Mouse (Mus musculus) yolk sac, embryonic 10.5 days (tissue): ENCODE data around the gene Edrf1.

Experiments
- DNase-seq: peaks from one replicate; pipeline ENCODE4 v3.0.0-alpha.2; 2017; ENCODE audit warnings: low spot score

Edrf1 gene

DNA sequence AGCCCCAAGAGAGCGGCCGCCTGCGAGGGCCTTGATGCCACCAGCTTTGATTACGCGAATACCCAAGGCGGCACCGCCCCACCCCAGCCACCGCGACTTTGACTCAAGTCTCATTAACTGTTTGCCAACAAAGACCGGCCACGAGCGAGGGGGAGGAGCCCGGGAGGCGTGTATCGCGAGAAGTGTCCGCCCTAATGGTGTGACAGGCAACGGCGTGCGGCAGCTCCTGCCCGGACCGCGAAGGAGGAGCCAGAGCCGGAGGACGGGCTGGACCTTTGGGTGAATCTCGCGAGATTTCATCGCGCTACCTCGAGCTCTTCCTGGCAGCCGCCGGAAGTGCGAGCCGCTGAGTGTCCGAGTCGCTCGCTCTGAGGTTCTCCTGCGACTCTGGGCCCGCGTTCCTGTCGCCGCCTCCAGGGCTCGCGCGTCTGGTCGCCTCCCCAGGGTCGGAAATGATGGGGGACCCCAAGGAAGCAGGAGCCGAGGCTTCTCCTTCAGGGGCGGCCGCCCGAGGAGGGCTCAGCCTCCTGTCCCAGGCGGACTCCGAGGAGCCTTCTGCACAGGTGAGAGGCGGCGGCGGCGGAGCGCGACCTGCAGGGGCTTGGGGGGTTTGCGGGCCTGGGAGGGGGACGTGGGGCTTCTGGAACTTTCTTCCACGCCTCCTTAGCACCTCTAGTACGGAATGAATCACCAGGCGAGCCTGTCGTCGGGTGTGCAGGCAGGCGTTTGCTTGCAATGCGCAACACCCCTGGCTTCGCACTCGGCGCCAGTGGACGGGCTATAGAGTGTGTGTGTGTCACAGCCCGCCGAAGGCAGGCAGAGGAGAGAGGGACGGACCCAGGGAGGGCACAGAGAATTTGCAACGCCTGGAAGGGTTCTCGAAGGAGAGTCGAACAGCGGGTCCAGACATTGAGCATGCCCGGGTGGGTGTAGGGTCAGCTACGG, at the start of gene Edrf1:
Edrf1 (plus strand) TSS at position 183 of the 945 bp plus-strand sequence.
- peak; percentile 98 for DNase-seq

DNA sequence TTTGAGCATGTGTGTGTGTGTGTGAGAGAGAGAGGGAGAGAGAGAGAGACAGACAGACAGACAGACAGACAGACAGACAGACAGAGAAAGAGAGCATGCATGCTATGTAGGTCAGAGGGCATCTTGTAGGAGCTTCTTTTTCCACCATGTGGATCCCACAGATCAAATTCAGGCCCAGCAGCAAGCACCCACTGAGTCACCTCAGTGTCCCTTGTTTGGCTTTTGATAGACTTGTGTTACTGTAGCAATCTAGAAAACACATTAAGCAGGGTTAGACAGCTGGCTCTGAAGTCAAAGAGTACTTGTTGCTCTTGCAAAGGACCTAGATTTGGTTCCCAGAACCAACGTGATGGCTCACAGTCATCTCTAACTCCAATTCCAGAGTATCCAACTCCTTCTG, 45.6 kb upstream of the Edrf1 start:
- DNase-seq = no peak

DNA sequence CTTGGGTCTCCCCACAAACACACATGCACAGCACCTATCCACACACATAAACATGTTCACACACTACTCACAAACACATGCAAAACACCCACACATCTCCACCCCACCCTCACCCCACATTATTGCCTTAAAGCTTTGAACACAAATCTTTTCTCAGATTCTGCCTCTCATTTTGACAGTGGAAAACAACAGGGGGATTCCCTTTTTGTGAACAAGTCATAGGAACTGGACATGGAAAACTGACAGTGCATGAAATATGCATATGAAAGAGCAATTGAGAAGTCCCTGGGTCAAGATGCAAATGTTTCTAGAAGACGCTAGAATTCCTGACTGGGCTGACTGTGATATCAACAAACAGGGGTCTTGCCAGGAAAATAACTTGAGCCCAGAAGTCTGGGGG, 36.8 kb upstream of the Edrf1 start:
- no peak for DNase-seq

DNA sequence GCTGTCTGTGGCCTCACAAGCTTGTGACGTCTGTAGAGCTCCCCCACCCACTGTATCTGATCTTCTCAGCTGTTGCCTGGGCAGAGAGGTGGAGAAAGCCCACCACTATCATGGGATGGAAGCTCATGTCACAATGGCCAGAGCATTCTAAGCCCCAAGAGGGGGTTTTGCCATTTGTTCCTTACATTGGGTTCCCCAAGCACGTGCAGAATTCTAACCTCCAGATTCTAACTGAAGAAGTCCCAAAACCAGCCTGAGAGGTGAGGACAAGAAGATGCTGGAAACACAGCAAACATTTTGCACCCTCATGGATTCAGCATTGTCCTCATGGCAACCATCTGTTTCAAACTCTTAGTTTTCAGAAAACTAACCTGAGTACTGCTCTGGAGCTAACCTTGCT, 35.3 kb upstream of the Edrf1 start, which contains the start of gene Tex36:
Tex36 (minus strand) TSS at position 101 of the 400 bp plus-strand sequence.
- no peak for DNase-seq

DNA sequence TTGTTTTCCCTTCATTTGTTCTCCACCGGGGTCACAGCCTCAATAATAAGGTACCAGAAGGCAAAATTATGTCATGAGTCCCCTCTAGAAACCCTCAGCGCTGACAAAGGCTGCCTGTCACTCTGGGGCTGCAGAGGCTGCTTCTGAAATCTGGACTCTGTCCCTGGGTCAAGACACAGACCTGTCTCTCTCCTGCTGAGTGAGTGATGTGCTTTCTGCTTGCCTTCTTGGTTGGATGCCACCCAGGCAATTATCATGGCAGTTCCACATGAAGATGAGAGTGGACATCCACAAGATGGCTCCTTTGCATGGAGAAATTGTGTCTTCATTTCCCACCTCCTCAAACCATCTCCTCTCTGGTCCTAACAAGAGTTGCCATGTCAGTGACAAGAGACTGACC, 34.2 kb upstream of the Edrf1 start:
- no peak for DNase-seq

DNA sequence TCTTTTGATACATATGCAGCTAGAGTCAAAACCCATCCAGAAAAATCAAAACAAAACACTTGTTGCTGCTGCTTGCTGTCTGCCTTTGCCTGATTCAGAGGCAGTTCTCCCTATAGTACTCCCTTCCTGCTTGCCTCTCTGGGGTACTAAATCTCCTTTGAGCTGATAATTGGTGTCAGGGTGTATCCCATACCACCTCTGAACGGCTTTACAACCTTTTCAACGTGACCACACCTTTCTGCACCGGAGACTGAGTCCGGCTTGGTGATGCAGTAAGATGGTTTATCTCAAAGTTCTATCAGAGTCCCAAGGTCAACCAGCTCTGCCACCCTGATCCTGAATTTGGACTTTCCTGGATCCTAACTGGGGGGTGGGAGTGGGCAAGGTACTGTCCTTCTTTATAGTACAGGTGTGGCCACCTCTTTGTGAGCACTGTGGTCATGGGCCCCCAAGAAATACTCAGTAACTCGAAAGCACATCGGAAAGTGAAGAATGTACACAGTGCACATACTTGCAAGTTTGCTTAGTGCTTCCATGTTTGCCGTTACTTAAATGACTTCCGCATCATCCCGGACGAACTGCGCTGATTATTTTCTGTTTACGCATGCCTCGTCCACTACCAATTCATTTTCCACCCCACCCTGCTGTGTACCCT, 32.8 kb upstream of the Edrf1 start:
- DNase-seq = no peak

DNA sequence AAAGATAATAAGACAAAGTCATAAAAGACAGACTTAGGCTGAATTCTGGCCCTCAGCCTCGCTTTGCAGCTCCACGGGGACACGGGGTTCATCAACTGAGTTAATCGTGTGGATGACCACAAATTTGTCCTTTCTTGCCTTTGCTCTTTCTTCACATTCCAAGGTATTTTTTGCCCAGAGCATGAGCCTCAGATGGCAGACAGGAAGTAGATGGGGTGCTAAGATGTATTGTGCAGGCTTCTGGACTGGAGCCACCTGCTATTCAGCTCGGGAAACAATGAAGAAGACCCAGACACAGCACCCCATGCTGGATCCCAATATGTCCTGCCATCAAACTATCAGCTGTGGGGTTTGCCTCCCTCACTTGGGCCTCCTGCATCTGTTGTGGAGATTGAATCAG, 30.0 kb upstream of the Edrf1 start:
- no peak for DNase-seq

DNA sequence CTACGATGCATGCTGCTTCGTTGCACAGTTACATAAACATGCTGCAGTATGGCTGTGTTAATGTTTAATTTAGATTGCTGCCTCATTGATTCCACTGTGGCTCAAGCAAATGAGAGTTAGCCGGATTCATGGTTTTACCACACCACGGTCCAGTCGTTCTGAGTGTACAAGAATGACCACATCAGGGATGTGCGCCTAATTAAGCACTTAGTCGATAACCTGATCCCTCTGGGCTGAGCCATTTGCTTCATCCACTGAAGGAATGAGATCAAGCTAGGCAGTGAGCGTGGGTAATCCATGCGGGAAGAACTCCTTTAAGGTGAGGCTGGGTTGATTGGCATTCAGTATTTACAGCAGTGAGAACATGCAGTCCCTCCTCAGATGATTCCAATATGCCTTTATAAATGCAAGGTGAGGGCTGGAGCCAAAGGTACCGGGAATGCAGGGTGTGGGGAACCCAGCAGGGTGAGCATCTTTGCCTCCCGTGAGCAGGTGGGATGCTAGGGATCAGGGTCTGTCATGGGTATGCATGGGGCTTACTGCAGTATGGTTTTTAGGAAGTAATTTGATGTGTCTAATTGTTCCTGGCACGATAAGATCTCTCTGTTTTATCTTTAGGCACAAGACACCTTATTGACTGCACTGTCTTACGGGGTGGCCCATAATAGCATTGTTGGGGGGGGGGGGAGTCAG, 29.3 kb upstream of the Edrf1 start:
- no peak for DNase-seq

DNA sequence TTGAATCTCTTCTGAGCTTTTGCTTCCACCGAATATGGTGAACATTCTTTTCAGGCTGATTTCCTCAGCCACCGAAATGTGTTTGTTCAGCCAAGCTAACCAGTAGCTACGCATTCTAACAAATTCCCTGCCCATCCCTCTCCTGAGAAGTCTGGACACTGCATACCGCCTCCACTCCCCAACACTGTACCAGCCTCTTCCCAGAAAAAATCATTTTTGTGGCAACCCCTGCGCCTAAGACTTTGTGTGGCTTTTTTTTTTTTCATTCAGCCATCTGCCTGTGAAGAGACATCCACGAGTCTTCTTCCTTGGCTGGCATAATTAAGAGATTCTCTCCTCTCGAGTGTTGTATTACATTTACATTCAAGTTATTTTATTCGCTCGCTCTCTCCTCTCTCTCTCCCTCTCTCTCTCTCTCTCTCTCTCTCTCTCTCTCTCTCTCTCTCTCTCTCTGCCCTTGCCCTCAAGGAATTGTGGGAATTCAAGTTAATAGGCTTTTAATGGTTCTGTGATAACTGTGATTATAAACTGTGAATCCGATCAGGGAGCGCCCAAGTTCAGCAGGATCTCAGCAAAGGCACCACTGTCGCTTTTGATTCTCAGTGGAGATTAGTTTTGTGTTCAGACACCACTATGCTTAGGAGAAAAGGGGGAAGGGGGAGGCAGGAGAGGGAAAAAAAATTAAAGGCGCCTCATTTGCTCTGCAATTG, 28.6 kb upstream of the Edrf1 start:
- no peak for DNase-seq

DNA sequence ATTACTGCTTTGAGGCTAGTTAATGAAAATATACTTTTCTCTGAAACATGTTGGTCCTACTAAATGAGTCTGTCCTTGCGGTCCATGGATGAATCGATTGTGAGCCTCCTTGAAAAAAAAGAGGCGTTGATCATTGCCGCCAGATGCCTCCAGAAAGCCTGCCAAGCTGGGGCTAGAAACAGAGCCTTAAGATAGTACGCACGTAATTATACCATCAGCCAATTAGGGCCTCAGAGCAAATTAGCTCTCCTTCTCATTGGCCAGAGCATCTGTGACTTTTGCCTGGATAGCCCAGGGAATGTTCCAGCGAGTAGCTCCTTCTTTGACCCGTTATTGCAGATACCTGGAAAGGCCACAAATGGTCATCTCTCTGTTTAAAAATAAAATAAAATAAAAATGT, 27.8 kb upstream of the Edrf1 start:
- DNase-seq = no peak

DNA sequence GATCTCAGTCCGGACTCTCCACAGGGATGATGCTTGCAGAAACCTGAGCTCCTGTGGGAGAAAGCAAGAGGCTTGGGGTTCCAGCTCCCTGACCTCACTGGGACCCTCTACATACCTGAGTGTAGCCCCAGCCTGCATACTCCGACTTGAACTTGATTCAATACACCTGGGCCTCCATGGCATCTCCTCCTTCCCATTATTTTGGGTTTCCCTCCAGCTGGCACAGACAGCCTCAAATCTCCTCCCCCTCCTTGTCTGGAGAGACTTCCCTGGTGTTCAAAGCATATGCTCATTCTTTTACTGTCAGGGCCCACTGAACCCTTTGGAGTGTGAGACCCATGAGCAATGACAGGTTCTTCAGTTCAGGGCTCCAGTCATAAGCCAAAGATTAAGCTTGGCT, 24.4 kb upstream of the Edrf1 start:
- no peak for DNase-seq

DNA sequence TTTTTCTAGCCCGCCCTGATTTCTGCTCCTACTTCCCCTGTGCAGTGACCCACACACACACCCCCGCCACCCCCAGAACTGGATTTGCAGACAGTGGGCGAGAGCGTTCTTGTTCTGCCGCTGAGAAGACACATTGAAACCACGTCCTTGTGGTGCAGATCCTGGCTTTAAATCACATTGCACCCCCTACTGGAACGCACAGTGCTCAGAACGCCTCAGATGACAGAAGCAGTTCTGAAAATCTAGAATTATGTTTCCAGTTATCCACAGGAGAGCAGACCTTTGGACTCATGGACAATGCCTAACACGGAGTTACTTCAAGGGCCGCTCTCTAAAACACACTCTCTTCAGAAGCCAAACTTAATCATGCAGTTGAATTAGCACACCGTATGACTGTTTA, 16.6 kb upstream of the Edrf1 start:
- DNase-seq = no peak

DNA sequence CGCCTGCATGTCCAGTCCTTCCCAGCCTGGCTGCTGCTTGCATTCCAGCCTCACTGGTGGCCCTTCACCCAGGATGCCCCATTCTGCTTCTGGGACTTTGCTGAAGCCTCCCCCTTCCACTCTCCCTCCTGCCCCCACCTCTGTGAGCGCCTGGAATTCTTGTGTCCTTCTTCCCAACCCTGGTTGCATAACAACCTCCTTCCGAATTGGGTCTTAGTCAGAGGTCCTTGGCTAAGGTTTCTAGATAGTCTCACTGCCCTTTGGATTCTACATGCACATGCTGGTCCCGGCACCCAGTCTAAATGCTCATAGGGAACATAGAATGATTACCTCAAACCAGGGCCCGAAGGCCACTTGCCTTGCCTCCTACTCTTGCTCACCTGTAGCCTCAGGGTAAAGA, 14.1 kb upstream of the Edrf1 start:
- no peak for DNase-seq

DNA sequence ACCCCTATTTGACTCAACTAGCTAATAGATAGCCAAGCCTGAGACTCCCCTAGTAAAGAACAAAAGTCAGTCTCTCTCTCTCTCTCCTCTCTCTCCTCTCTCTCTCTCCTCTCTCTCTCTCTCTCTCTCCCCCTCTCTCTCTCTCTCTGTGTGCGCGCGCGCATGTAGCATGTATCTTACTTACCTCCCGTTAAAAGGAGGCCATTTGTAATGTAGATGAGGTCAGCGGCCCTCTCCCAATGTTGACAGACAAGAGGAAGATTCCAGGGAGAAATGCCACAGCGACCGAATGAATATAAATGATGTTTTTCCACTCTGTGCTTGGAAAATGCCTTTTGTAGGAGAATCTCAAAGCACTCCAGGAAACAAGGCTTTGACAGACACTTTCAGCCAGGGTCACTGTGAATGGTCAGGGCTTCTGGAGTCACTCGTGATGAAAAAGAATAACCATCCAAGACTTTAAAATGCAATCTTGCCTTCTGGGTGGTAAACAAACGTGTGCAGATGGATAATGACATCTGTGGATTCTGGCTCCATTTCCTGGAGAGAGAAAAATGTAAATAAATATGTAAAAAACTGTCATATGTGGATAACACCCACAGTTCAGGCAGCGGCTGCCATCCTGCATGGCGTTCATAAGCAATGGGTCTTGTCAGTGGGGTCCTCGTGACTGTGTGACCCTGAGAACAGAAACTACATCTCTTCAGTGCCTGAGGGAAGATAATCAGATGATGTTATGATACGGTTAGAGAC, 10.0 kb upstream of the Edrf1 start:
- DNase-seq = no peak

DNA sequence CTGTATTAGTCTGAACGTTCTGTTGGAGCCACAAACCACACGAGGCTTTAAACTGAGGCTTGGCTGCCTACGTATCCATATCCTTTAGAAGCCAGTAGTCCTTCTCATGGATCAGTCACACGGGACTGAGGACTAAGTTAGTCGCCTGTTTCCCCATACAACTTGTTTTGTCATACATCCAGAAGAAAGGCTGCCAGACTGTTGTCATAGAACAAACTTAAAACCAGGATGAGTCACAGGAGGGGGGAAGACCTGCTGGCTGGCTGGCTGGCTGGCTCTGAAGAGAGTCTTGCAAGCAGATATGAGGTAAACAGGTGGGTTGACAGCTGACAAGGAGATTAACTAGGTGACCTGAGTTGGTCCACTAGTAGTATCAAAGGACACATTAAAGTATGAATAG, 6.5 kb upstream of the Edrf1 start:
- DNase-seq = no peak

DNA sequence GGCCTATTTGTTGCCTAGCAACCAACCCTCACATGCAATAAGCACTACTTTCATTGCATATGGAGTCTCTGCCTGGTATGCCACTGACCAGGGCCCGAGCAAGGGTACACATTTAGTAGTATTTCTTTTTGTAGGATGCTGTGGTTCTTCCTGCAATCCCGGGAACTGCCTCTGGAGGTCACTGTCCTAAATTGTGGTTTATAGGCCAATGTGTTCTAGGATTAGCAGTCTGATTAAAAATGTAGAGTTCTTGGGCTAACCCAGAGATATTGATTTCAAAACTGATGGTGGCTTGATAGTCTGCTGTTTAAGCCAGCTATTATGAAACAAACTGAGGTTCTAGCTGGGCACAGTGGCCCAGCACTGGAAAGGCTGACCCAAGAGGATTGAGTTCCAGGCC, 4.9 kb upstream of the Edrf1 start:
- DNase-seq = no peak

DNA sequence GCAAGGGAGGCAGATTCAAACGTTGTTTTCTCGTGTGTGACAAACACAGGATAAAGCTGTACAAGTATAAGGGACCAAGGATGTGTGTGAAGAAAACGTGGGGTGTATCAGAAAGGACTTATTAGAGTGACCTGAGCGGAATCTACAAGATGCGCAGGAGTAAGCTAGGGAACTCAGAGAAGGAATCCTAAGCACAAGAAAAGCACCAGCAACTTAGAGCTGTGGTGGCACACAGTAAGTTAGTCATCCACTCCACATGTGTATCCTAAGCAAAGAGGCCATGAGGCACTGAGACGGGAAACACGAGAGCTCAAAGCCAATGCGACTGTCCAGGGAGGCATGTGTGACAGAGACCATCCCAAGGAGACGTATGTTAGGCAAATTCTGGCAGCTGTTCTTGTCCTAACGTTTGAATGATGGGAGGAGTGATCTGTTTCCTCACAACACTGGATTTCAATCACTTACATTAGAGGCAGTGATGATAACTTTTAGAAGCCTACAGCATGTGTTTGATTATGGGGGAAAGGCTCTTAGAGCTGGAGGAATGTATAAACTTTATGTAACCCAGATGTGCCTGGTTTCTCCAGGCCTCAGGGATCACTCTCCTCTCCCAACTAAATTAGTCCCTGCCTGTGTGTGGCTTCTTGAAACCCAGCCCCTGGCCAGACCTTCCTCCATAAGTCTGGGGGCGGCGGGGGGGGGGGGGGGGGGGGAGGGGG, 2.3 kb upstream of the Edrf1 start:
- peak; percentile 35 for DNase-seq

DNA sequence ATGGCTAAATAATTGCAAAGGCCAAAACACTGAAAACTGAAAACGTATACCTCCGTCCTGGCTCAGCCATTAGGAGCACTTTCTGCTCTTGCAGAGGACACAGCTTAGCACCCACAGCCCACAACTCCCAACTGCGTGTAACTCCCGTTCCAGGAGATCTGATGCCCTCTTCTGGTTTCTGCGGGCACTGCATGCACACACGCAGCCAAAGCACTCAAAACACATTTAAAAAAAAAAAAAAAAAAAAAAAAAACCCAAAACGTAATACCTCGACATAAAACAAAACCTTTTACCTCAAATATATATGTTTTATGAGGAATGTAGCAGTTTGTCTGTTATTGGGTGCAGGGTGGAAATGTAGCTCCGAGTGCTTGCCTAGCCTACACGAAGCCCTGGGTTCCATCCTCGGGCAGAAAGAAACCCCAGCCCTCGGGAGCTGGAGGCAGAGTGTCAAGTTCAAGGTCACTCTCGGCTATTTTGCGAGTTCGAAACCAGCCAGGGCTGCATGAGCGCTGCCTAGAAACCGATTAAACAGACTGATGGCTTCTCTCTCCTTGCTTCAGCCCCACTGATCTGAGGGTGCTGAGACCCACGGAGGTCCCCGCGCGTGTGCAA, 498 bp upstream of the Edrf1 start:
- DNase-seq = peak; percentile 80

DNA sequence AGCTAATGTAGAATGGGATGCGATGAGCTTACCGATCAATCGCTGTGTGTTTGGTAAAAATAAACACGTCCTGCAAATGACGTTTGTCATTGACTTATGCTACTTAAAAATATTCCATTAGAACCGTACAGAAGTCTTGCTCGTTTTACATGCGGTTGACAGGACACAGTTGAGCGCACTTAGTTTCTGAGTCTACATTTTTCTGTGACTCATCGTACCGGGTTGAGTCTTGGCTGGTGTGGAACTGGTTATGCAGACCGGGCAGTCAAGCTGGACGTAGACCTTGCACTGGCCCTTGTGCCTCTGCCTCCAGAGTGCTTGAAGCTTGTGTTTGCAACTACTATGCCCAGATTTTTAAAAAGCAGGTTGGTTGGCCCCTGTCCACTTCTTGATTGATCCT, 963 bp downstream of the Edrf1 start:
- no peak for DNase-seq

DNA sequence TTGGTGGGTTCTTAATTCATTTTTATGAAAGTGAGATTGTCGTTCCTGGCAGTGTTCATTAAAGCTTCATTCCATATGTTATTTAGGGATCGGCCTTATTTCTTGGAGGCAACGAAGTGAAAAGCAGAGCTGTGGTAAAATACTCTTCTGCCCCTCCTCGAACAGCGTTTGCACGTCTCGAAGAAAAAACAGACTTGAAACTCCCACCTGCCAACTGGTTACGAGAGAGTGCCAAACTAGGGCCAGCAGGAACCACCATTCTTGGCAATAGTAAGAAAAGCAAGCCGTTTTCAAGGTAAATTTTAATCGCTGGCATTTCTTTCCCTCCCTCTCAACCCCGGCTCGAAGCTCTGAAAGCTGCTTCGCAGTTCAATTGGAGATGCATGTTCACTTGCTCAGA, 1.5 kb downstream of the Edrf1 start:
- no peak for DNase-seq
